Mouse (Mus musculus): Measurements from ENCODE around the gene Gm1123.

The Gm1123 gene

DNA sequence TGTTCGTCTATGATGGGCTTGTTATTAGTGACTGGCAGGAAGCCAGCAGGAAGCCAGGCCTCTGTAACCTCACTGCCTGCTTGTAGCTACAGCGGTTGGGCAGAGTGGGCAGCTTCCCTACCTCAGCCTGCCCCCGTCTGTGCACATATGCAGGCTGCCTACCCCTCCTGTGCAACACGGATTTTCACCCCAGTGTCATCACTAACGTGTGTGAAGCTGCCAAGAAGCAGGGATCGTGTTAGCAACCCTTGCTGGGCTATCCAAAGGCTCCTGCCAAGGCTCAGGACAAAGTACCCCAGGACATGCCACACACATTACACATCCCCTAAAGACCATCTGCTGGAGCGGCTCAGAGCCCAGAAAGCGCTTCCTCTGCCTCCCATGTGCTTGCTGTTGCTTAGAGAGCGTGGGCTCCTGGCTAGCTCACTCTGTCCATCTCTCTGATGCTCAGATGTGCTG is 35.6 kb downstream of the Gm1123 start:
- DNase-seq = no peak

DNA sequence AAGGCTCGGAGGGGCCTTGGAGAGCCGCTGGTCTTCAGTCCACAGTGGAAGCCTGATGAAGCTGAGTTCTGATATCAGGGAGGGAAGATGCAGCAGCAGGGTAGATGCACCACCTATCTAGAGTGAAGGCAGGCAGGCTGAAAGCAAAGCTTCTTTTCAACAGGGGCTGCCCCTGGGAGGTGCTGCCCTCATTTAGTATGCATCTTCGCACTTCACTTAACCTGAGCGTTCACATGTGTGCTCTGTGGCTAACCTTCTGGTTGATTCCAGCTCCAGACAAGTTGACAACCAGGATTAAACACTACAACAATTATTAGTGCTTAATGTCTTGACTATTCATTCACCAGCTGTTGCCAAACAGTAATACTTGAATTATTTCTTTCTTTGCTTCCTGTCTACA is 41.4 kb downstream of the Gm1123 start:
- no peak for DNase-seq

DNA sequence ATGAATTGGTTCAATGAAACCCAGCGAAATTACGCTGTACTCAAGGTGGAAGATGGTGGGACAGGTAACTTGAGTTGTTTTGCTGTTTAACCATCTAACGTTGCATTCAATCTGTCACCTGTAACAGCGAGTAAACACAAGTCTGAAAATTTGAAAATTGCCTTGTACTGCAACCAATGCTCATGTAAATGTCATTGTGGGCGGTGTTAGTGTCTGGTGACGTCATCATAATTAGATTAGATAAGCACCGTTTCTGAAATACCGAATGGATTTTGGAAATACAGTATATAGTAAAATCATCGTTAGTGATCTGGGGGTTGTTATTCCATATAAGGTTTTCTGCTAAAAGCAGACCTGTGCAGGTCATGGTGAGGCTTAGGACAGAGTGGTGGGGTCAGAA is 48.4 kb downstream of the Gm1123 start:
- no peak for DNase-seq

DNA sequence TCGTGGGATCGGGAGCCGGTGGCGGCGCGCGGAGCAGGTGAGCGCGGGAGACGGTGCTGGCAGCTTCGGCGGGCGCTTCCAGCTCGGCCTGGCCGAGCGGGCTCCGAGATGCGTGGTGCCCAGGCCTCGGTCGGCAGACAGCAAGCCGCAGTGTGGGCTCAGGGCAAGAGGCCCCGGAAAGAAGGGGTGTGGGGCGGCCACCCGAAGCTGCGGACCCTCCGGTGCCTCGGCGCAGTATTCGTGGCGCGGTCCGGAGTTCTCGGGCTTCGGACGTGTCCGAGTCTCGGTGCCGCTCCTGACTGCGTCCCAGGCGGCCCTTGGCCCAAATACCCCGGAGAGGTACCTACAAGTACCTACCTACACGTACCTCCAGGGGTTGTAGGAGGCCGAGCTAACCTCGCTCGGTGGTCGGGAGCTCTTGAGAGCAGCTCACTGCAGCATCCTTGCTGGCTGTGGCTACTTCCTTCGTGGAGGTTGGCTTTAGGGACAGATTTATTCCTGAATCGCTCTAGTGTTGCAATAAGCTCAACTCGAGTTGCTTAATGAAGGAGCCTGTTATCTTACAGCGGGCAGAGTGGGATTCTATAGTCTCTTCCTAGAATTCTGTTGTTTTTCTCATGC is 48.9 kb downstream of the Gm1123 start:
- no peak for DNase-seq

DNA sequence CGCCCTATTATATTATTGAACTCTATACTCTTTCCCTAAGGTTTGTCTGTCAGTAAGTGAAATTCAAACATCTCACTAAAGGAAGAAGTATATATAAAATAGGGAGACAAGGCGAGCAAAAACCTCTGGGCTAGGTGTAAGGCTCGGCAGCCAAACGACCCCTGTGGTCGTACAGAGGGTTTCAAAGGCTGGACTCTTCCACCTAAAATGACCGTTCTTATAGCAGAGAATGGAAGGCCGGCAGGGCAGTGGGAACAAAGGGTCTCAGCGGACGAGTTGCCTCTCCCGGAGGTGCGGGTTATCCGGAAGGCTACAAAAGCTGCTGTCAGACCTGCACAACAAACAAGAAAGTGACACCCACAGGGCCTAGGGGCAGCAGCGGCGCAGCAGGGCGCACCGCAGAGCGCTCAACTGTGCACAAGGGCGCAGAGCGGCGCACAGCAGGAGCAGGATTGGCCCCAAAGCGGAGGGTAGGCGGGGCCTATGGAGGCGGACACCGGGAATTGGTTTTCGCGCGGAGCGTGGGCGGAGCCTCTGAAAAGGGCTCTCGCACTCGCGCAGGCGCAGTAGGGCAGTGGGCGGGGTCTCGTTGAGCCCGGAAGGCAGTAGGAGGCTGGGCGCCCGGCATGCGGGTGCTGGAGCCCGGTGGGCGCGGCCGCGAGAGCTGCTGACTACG is 49.6 kb downstream of the Gm1123 start, which contains the start of gene Faim:
Faim (plus strand) TSS at position 574 of the 676 bp plus-strand sequence.
- DNase-seq = peak; percentile 100

DNA sequence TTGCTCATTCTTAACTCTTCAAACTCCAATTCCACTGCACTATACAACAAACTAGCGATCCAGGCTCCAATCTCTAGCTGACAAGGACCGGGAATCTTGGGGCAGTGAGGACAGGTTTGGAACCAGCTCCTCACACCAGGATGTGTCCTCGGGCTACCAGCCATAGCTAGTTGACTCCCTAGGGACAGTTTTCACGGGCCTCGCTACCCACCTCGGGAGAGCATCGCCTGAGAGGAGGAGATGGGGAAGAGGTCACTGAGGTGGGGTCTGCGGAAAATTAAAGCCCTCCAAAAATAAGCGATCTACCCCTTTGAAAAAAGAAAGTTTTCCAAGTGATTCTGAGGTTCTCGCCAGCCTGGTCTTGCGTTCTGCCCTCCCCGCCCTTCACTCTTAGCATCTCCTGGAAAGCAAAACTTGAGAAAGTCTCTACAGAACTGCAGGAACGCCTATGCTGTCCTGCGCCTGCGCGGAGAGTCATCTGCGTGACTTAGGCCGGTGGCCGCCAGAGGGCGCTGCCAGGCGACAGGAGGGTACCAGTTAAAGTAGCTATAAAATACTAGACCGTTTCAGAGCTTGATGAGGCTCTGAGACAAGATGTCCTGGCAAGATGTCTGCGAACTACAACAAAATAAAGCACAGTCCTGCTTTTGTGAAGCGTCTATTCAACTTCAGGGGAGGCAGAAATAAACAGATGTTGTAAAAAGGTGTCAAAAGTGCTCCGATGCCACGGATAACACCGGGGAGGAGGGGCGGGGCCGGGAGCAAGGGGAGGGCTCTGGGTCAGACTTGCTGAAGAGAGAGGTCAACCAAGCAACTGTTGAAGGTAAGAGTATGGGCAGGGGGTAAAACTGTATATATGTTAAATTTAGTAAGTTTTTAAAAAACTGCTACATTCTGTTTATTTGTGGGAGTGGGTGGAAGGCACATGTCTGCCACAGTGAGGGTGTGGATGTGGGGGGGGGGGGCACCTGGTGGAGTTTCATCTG is 55.8 kb downstream of the Gm1123 start:
- DNase-seq = peak; percentile 95

DNA sequence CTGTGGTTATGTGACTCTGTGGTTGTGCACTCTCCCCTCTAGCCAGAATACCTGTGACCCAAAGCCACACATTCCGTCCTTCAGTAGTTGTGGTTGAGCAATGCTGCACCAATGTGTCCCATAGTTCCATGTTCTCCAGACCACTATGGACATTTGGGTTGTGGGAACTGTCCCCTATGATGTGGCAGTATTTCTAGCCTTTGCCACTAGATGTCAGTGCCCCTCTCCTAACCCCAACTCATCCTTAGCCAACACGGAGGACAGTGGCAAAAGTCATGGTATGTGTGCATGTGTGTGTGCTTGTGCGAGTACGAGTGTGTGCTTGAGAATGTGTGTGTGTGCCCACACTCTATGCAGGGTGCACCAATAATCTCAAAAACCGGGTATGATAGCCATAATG is 59.0 kb downstream of the Gm1123 start:
- DNase-seq = no peak

DNA sequence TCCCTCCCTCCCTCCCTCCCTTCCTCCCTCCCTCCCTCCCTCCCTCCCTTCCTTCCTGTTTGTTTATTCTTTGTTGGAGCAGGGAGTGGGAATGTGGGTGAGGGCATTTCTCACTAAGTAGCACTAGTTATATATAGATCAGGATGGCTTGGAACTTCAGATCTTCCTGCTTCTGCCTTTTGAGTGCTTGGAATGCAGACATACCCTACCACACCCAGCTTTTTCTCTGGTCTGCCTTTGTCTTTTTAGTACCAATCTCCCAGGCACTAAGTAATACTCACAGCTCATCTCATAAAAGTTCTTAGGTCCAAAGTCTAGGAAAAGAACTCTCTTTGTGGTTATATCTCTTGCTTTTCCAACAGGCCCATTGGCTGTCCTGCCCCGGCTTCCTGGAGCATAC is 59.4 kb downstream of the Gm1123 start:
- no peak for DNase-seq

DNA sequence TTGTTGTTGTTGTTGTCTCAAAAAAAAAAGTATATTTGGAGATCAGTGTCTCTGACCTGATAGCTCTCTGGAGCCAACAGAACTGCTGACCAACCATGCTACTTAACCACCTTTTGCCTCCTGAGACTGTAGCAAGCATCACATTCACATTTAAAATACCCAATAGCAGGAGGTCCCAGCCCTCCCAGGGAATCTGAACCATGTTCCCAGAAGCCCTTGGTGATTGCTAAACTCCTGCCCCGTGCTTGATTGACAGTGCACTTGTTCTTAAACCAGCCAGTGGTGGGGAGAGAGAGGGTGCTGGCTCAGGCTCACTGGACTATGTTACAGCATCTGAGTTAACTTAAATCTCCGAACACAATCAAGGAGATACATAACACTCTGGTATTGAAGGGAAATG is 60.6 kb downstream of the Gm1123 start:
- DNase-seq = no peak

DNA sequence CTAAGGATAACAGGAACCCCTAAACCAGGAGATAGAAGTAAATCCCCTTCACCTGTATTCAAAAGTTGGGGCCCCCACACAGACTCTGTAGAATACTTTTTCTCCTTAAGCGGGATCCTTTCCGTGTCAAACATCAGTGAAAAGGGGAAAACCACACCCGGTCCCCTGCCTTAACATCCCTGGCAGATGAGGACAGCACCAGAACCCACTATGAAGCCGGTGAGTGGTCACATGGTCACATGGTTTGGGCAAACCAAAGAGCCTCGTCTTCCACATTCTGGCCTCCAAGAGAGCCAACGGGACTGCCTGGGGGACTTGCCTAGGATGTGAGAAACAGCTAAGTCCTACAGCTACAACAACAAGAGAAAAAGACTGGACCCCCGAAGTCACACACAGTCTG is 62.0 kb downstream of the Gm1123 start:
- no peak for DNase-seq

DNA sequence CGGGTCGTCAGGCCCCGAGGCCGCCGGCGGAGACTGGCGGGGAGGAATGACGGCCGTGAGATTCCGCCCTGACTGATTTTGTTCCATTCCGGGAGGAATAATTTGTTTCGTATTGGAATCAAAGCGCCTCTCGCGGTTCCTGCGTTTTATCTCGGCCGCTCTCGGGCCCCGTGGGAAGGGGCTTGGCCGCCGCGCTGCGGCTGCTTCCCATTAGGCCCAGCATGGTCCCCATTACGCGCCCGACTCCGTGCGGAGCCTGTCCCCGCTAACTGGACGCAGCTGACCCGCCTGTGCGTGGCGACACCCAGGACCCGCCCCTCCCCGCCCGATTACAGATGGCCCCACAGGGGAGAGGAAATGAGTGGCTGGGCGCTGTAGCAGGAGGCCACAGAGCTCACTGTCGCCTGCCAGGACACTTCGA is 62.4 kb downstream of the Gm1123 start:
- DNase-seq = peak in 1 of 2 experiments; percentile 35

DNA sequence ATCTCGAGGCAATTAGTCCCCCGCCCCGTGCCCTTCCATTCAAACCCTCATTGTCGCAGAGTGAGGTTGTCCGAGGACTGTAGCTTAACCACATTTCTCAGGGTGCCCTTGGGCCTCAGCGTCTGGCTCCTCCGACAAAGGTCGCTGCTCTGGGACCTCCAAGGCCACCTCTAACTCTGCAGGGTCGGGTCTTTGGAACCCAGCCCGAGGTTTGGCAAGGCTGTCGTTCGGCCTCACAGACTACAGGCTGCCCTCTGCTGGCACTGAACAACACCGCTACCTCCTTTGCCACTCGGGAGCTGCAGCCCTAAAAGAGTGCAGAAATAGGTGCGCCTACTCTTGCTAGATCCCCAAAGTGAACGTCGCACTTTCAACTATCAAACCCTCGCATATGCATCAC is 70.4 kb downstream of the Gm1123 start:
- DNase-seq = peak; percentile 72 to 78

DNA sequence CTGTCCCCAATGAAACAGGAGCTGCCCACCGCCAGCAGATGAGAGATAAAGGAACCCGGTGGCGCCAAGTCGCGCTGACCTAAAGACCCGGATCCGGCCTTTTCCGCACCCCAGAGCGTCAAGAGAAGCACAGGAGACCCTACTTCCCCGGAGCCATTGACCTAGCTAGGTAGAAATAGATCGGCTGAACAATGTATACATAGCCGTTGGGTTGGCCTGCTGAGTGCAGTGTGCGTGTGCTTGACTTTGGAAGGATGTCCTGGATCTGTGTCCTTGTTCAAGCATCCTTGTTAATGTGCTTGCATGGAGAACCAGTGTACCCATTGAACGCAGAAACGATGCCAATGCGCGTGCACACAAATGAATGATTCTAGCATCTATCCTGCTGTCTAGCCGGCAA is 71.9 kb downstream of the Gm1123 start:
- DNase-seq = no peak

DNA sequence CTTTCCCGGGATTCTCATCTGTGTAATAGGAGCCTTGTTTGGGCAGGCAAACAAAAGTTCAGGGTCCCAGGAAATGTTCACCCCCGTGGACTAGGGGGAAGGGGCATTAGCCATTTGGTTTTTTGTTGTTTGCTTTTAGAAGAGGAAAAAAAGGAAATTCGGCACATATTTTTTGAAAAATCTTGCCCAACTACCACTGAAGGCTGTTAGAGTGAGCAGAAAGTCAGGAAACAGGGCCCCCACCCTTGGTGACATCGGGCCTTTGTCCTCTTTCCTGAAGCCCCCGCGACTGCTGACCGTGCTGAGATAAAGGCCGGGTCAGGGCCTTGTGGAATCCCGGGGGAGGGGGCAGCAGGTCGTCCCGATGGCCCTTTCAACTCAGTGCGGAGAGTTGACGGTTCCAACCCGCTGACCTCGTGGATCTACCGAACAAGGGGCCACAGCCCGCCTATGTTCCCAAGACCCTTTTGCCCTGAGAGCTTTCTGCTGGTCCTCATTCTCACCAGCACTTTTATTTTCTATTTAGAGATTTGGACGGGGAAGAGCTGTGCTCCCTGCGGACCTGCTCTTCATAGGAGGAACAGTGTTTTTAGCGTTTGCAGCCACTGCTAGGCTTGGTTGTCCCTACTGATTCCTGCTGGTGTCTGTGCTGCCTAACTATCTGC is 72.9 kb downstream of the Gm1123 start:
- DNase-seq = no peak

DNA sequence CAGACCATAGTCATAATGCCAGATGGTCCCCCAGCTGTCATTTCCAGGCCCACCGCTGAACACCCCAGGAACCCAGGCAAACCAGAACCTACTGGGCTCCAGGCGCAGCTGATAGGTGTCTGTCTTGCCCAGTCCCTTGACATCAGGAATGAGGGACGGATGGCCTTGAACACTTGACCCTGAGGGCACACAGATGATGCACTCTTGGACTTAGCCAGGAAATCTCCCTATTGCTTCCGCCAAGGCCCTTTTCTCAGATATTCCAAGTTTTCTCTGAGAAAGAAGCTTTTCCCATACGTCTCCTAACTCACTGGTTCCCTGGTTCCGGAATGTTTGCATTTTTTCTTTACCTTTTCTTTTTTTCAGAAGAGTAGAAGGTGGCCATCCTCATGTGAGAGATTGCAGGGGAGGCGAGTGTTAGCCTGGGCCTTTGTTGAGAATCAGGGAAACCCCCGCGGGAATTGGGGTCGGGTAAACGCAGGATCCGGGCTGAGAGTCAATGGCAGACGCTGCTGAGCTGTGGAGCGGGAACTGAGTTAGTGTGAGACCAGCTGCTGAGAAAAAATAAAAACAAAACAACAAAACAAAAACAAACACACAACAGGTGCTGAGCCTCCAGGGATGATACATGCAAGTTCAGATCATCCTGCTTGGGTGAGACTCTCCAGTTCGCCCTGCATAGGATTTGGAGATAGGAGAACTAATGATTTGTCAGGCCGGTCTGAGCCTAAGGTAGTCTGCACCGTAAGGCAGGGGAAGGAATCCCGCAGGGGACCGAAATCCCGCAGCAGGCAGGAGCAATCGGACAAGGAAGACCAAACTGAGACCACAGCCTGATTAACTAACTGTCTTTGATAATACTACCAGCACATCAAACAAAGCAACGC is 73.7 kb downstream of the Gm1123 start:
- DNase-seq = no peak

DNA sequence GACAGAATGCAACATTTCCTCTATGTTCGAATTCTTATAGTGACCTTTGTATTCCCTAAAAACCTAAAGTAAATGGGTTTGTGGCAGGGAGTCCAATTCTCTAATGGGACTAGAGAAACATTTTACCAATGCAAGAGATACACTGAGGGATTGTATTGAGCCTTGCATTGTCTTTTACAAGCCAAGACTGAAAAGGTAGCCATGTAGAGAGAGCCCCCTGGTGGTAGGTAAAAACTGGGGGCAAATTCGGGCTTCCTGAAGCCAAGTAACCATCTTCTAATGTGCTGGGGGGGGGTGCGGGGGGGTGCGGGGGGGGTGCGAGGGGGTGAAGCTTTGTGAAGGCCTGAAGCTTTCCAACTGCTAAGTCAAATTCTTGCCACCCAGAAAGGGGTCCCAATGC is 75.2 kb downstream of the Gm1123 start:
- DNase-seq = no peak

DNA sequence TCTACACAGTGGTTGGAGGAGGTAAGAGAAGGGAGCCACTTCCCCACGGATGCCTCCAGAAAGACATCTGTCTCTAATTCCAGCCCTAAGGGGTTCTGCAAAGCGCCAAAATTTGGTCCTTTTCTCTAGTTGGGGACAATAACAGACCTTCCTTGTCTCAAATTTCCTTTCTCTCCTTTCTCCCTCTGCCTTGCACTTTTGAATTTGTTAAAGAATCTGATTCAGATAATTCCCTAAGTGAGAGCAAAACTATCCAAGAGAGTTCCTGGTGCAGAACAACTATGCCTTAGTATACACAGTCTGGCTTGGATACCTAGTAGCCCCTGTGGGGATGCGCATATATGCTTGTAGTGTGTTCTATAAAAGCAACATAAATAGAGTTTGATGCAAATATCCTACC is 75.7 kb downstream of the Gm1123 start:
- no peak for DNase-seq

DNA sequence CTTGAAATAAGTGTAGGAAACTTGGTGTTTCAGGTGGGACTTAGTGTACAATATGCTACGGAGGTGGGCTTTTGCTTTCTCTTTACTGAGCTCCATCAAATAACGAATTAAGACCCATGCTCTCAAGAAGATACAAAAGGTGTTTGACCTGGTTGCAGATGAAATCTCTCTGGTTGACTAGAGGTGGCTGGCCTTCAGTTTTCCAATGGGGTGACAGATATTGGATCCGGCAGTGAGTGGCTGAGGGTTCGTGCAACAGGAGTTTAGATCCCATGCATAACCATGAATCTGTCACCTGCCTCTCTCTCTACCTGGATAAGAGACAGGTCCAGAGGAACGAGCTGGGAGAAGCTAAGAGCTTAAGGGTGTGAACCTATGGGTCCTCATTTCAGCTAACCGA is 76.9 kb downstream of the Gm1123 start:
- no peak for DNase-seq

DNA sequence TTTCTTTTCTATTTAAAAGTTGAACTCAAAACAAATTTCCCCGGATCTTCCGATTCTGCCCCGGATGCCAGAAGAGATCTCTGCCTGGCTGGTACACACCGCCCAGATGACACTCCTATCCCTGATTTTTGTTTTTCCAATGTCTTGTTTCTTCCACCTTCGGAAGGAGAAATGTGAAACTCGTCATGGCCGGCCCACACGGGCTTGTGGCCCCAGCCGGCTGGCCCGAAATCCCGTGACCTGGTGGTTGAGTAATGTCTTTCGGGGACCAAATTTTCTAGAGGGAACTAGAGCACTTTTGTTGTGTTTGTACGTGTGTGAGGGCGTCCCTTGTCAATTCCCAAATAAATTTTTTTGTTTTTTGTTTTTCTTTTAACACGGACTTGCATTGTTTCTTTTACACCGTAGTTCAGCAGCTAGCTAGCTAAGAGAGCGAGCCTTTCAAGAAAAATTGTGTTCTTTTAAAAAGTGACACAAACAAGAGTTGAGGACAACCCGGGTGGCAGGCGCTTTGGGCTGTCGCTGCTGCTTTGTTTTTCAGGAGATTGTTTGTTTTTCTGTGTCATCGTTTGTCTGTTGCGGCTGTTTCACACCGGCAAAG is 77.7 kb downstream of the Gm1123 start:
- DNase-seq = peak in 1 of 2 experiments; percentile 52
